Mouse (Mus musculus): ENCODE data around the gene Catsperd. TPM values are rescaled to one million over a fixed set of nuclear protein-coding genes. Genes with fewer than 3 reads are reported as not detected.

Catsperd gene
- polyA plus RNA-seq, 1 experiment from 2014 or later, result 1.6 TPM

- Histone ChIP-seq H3K4me3 (replicated peaks; ENCODE audit: low read depth, low read length) (no peak overlapping the region), H3K9ac (replicated peaks; ENCODE audit: low read length) (no peak overlapping the region), H3K9me3 (ENCODE audit: control insufficient read depth, low read length) (no peaks in the 10 kb centered on the region), H3K27me3 (ENCODE audit: control insufficient read depth, insufficient read depth, low read length) (no peaks in the 10 kb centered on the region), H3K27ac (replicated peaks; ENCODE audit: low read depth, low read length) (no peak overlapping the region), H3K4me2 (ENCODE audit: low read length) (no peak overlapping the region), H3K36me3 (ENCODE audit: control insufficient read depth, insufficient read depth, low read length) (peaks cover 94% of the 10 kb centered on the region), H3K4me1 (ENCODE audit: control insufficient read depth, insufficient read depth, low read length) (no peaks in the 10 kb centered on the region)
- ATAC-seq (ENCODE audit: low FRiP score, low TSS enrichment) (no peak), DNase-seq (no peak)
- 92% methylated on average over 8 of the region's 8 CpGs for WGBS
Measured at GRCm38 (mm10) chr17:56593527-56594271, 34.2 kb upstream of the Catsperd start.

GRCm38 (mm10) chr17:56603186-56604069 is 24.5 kb upstream of the Catsperd start:
- DNase-seq (no peak), ATAC-seq (ENCODE audit: low FRiP score, low TSS enrichment) (no peak)
- no peak overlapping the region for H3K9ac ChIP-seq (replicated peaks; ENCODE audit: low read length)
- H3K4me2 ChIP-seq (ENCODE audit: low read length), result no peak overlapping the region
- no peak overlapping the region for H3K4me3 ChIP-seq (replicated peaks; ENCODE audit: low read depth, low read length)
- no peaks in the 10 kb centered on the region for H3K27me3 ChIP-seq (ENCODE audit: control insufficient read depth, insufficient read depth, low read length)
- no peak overlapping the region for H3K27ac ChIP-seq (replicated peaks; ENCODE audit: low read depth, low read length)
- no peaks in the 10 kb centered on the region; the same call in 1 of the 2 replicates for H3K4me1 ChIP-seq (ENCODE audit: control insufficient read depth, insufficient read depth, low read length)
- peaks cover 88% of the 10 kb centered on the region for H3K36me3 ChIP-seq (ENCODE audit: control insufficient read depth, insufficient read depth, low read length)
- WGBS, result 93% methylated on average over 28 of the region's 28 CpGs
- H3K9me3 ChIP-seq (ENCODE audit: control insufficient read depth, low read length), result no peaks in the 10 kb centered on the region

- H3K27me3 ChIP-seq (ENCODE audit: control insufficient read depth, insufficient read depth, low read length), result no peaks in the 10 kb centered on the region
- H3K9me3 ChIP-seq (ENCODE audit: control insufficient read depth, low read length), result no peaks in the 10 kb centered on the region
- peaks cover 5% of the 10 kb centered on the region for H3K4me1 ChIP-seq (ENCODE audit: control insufficient read depth, insufficient read depth, low read length)
- WGBS, result 90% methylated on average over 9 of the region's 9 CpGs
- H3K4me3 ChIP-seq (replicated peaks; ENCODE audit: low read depth, low read length), result no peak overlapping the region
- no peak overlapping the region for H3K4me2 ChIP-seq (ENCODE audit: low read length)
- H3K27ac ChIP-seq (replicated peaks; ENCODE audit: low read depth, low read length), result no peak overlapping the region
- H3K9ac ChIP-seq (replicated peaks; ENCODE audit: low read length), result no peak overlapping the region
- no peak for ATAC-seq (ENCODE audit: low FRiP score, low TSS enrichment)
- H3K36me3 ChIP-seq (ENCODE audit: control insufficient read depth, insufficient read depth, low read length), result peaks cover 88% of the 10 kb centered on the region
- no peak for DNase-seq
Measured at GRCm38 (mm10) chr17:56604070-56604380, 23.9 kb upstream of the Catsperd start.

- 98% methylated on average over 3 of the region's 3 CpGs for WGBS
- no peak for ATAC-seq (ENCODE audit: low FRiP score, low TSS enrichment)
Measured at GRCm38 (mm10) chr17:56604422-56604821, 23.5 kb upstream of the Catsperd start.

GRCm38 (mm10) chr17:56605431-56605830 is 22.5 kb upstream of the Catsperd start:
- H3K27ac ChIP-seq (replicated peaks; ENCODE audit: low read depth, low read length), result no peak overlapping the region
- peaks cover 9% of the 10 kb centered on the region for H3K4me1 ChIP-seq (ENCODE audit: control insufficient read depth, insufficient read depth, low read length)
- no peaks in the 10 kb centered on the region for H3K27me3 ChIP-seq (ENCODE audit: control insufficient read depth, insufficient read depth, low read length)
- H3K36me3 ChIP-seq (ENCODE audit: control insufficient read depth, insufficient read depth, low read length), result peaks cover 76% of the 10 kb centered on the region
- WGBS, result 94% methylated on average over 9 of the region's 9 CpGs
- no peak overlapping the region for H3K4me3 ChIP-seq (replicated peaks; ENCODE audit: low read depth, low read length)
- no peak for DNase-seq
- no peaks in the 10 kb centered on the region for H3K9me3 ChIP-seq (ENCODE audit: control insufficient read depth, low read length)
- no peak for ATAC-seq (ENCODE audit: low FRiP score, low TSS enrichment)
- H3K9ac ChIP-seq (replicated peaks; ENCODE audit: low read length), result no peak overlapping the region
- no peak overlapping the region for H3K4me2 ChIP-seq (ENCODE audit: low read length)

More at GRCm38 (mm10) chr17:56604422-56604821, 23.5 kb upstream of the Catsperd start:
- DNase-seq, result no peak
- H3K36me3 ChIP-seq (ENCODE audit: control insufficient read depth, insufficient read depth, low read length), result peaks cover 86% of the 10 kb centered on the region
- H3K27ac ChIP-seq (replicated peaks; ENCODE audit: low read depth, low read length), result no peak overlapping the region
- no peak overlapping the region for H3K9ac ChIP-seq (replicated peaks; ENCODE audit: low read length)
- no peak overlapping the region for H3K4me3 ChIP-seq (replicated peaks; ENCODE audit: low read depth, low read length)
- no peaks in the 10 kb centered on the region for H3K9me3 ChIP-seq (ENCODE audit: control insufficient read depth, low read length)
- H3K4me1 ChIP-seq (ENCODE audit: control insufficient read depth, insufficient read depth, low read length), result peaks cover 5% of the 10 kb centered on the region
- H3K4me2 ChIP-seq (ENCODE audit: low read length), result no peak overlapping the region
- no peaks in the 10 kb centered on the region for H3K27me3 ChIP-seq (ENCODE audit: control insufficient read depth, insufficient read depth, low read length)

GRCm38 (mm10) chr17:56607521-56608062 is 20.4 kb upstream of the Catsperd start:
- 82% methylated on average over 3 of the region's 3 CpGs for WGBS
- Histone ChIP-seq H3K4me2 (ENCODE audit: low read length) (no peak overlapping the region), H3K4me1 (ENCODE audit: control insufficient read depth, insufficient read depth, low read length) (peaks cover 10% of the 10 kb centered on the region), H3K9ac (replicated peaks; ENCODE audit: low read length) (no peak overlapping the region), H3K27me3 (ENCODE audit: control insufficient read depth, insufficient read depth, low read length) (no peaks in the 10 kb centered on the region), H3K4me3 (replicated peaks; ENCODE audit: low read depth, low read length) (no peak overlapping the region), H3K36me3 (ENCODE audit: control insufficient read depth, insufficient read depth, low read length) (peaks cover 55% of the 10 kb centered on the region), H3K27ac (replicated peaks; ENCODE audit: low read depth, low read length) (no peak overlapping the region), H3K9me3 (ENCODE audit: control insufficient read depth, low read length) (no peaks in the 10 kb centered on the region)
- ATAC-seq (ENCODE audit: low FRiP score, low TSS enrichment), result no peak
- no peak for DNase-seq

- Histone ChIP-seq H3K4me3 (replicated peaks; ENCODE audit: low read depth, low read length) (peak overlapping the region; percentile 58), H3K36me3 (ENCODE audit: control insufficient read depth, insufficient read depth, low read length) (peaks cover 44% of the 10 kb centered on the region), H3K4me2 (ENCODE audit: low read length) (peak overlapping the region; percentile 84), H3K9ac (replicated peaks; ENCODE audit: low read length) (peak overlapping the region; percentile 60; the same call in 1 of the 2 replicates), H3K27ac (replicated peaks; ENCODE audit: low read depth, low read length) (no peak overlapping the region), H3K4me1 (ENCODE audit: control insufficient read depth, insufficient read depth, low read length) (peaks cover 10% of the 10 kb centered on the region), H3K27me3 (ENCODE audit: control insufficient read depth, insufficient read depth, low read length) (no peaks in the 10 kb centered on the region), H3K9me3 (ENCODE audit: control insufficient read depth, low read length) (no peaks in the 10 kb centered on the region)
- DNase-seq (no peak), ATAC-seq (ENCODE audit: low FRiP score, low TSS enrichment) (no peak)
- 55% methylated on average over 5 of the region's 5 CpGs for WGBS
Measured at GRCm38 (mm10) chr17:56608699-56609098, 19.2 kb upstream of the Catsperd start.

GRCm38 (mm10) chr17:56609452-56610171 is 18.3 kb upstream of the Catsperd start, which contains the start of gene 2410015M20Rik:
Gene 2410015M20Rik, minus strand, starts transcription at chr17:56609771.
- Histone ChIP-seq H3K36me3 (ENCODE audit: control insufficient read depth, insufficient read depth, low read length) (peaks cover 41% of the 10 kb centered on the region), H3K27ac (replicated peaks; ENCODE audit: low read depth, low read length) (peak within 1 kb of the TSS; percentile 82), H3K4me3 (replicated peaks; ENCODE audit: low read depth, low read length) (peak within 1 kb of the TSS; percentile 58), H3K9me3 (ENCODE audit: control insufficient read depth, low read length) (no peaks in the 10 kb centered on the region), H3K27me3 (ENCODE audit: control insufficient read depth, insufficient read depth, low read length) (no peaks in the 10 kb centered on the region), H3K4me1 (ENCODE audit: control insufficient read depth, insufficient read depth, low read length) (peaks cover 16% of the 10 kb centered on the region), H3K9ac (replicated peaks; ENCODE audit: low read length) (peak within 1 kb of the TSS; percentile 60), H3K4me2 (ENCODE audit: low read length) (peak within 1 kb of the TSS; percentile 84)
- DNase-seq (peak; percentile 98), ATAC-seq (ENCODE audit: low FRiP score, low TSS enrichment) (peak; percentile 88)
- WGBS, result under 1% methylated on average over 44 of the region's 44 CpGs
